Mouse (Mus musculus): Measurements from ENCODE around the gene Fastk. TPM values are rescaled to one million over a fixed set of nuclear protein-coding genes. Genes with fewer than 3 reads are reported as not detected.
"Not testable (repeated sequence)": the region's sequence is repeated elsewhere in the genome, so short reads cannot be mapped to it uniquely, and the experiment has no call there.

Gene Fastk
- total RNA-seq, 2 experiments from 2014 or later = 96.6 to 105 TPM

- intact Hi-C loops (cut with DNase I) = no loop called here
- DNase-seq (ENCODE audit: extremely low spot score in 1 of 2, low spot score in 2 of 2) = no peak
These were observed 43.1 kb downstream of the Fastk start for GRCm38 (mm10) chr5:24401969-24402368.

- no peak for DNase-seq (ENCODE audit: extremely low spot score in 1 of 2, low spot score in 2 of 2)
- intact Hi-C loops (cut with DNase I) = no loop called here
These were observed 44.0 kb downstream of the Fastk start for GRCm38 (mm10) chr5:24400911-24401605.

GRCm38 (mm10) chr5:24400362-24400761 lies 44.7 kb downstream of the Fastk start:
- DNase-seq (ENCODE audit: extremely low spot score in 1 of 2, low spot score in 2 of 2) = no peak
- intact Hi-C loops (cut with DNase I) = no loop called here

GRCm38 (mm10) chr5:24399686-24400085 lies 45.4 kb downstream of the Fastk start:
- intact Hi-C loops (cut with DNase I) = no loop called here

GRCm38 (mm10) chr5:24396254-24396653 lies 48.8 kb downstream of the Fastk start:
- intact Hi-C loops (cut with DNase I); DNase-seq (ENCODE audit: extremely low spot score in 1 of 2, low spot score in 2 of 2): not testable (repeated sequence)

More at GRCm38 (mm10) chr5:24399686-24400085, 45.4 kb downstream of the Fastk start:
- DNase-seq (ENCODE audit: extremely low spot score in 1 of 2, low spot score in 2 of 2) = no peak

GRCm38 (mm10) chr5:24394165-24394894 lies 50.8 kb downstream of the Fastk start:
- DNase-seq (ENCODE audit: extremely low spot score in 1 of 2, low spot score in 2 of 2) = peak; percentile 93 to 98
- intact Hi-C loops (cut with DNase I) = no loop called here

- intact Hi-C loops (cut with DNase I) = no loop called here
- peak; percentile 79 to 87 for DNase-seq (ENCODE audit: extremely low spot score in 1 of 2, low spot score in 2 of 2)
These were observed 51.6 kb downstream of the Fastk start, which contains the start of gene Abcb8 for GRCm38 (mm10) chr5:24393392-24393997. Abcb8 (plus strand) TSS chr5:24393663.

GRCm38 (mm10) chr5:24392724-24393123 lies 52.4 kb downstream of the Fastk start:
- intact Hi-C loops (cut with DNase I) = no loop called here

GRCm38 (mm10) chr5:24391864-24392263 lies 53.2 kb downstream of the Fastk start, which contains the start of gene Atg9b:
Atg9b (minus strand) TSS chr5:24392143.
- intact Hi-C loops (cut with DNase I) = no loop called here
- no peak for DNase-seq (ENCODE audit: extremely low spot score in 1 of 2, low spot score in 2 of 2)

More at GRCm38 (mm10) chr5:24392724-24393123, 52.4 kb downstream of the Fastk start:
- DNase-seq (ENCODE audit: extremely low spot score in 1 of 2, low spot score in 2 of 2) = no peak

GRCm38 (mm10) chr5:24389658-24390020 lies 55.4 kb downstream of the Fastk start:
- intact Hi-C loops (cut with DNase I) = no loop called here
- DNase-seq (ENCODE audit: extremely low spot score in 1 of 2, low spot score in 2 of 2) = no peak

GRCm38 (mm10) chr5:24389011-24389657 lies 56.0 kb downstream of the Fastk start:
- intact Hi-C loops (cut with DNase I) = no loop called here

More at GRCm38 (mm10) chr5:24389011-24389657, 56.0 kb downstream of the Fastk start:
- DNase-seq (ENCODE audit: extremely low spot score in 1 of 2, low spot score in 2 of 2) = peak in 1 of 2 experiments; percentile 61

Other genes with a start within 250 kb of the Fastk start
- gene Kcnh2, start 93.7 kb downstream of the Fastk start, total RNA-seq (2021) = 10 to 100 TPM; 17.0 to 19.3 TPM
- 10 to 100 TPM in 1 of 2 experiments, 1 to 10 TPM in 1; 8.8 to 10.1 TPM for gene Nos3, start 80.5 kb downstream of the Fastk start, total RNA-seq (2021)
- 1 to 10 TPM; 3.9 to 4.7 TPM for gene Atg9b, start 53.1 kb downstream of the Fastk start, total RNA-seq (2021)
- gene Abcb8, start 51.6 kb downstream of the Fastk start, total RNA-seq (2021) = 10 to 100 TPM; 53.3 to 56.0 TPM
- under 1 TPM in 1 of 2 experiments, not detected in 1; 0.19 TPM for gene Asic3, start 31.9 kb downstream of the Fastk start, total RNA-seq (2021)
- 100 to 1,000 TPM; 148 to 150 TPM for gene Cdk5, start 21.8 kb downstream of the Fastk start, total RNA-seq (2021)
- gene Slc4a2, start 21.4 kb downstream of the Fastk start, total RNA-seq (2021) = 10 to 100 TPM; 24.6 to 27.6 TPM
- 10 to 100 TPM; 29.1 to 29.4 TPM for gene Tmub1, start 2.6 kb upstream of the Fastk start, total RNA-seq (2021)
- 100 to 1,000 TPM; 488 to 490 TPM for gene Agap3, start 6.9 kb upstream of the Fastk start, total RNA-seq (2021)
- under 1 TPM; 0.18 to 0.26 TPM for gene Gbx1, start 81.9 kb upstream of the Fastk start, total RNA-seq (2021)
- gene Asb10, start 95.7 kb upstream of the Fastk start, total RNA-seq (2021) = under 1 TPM; 0.24 to 0.45 TPM
- not detected for gene 4931409K22Rik, start 111.5 kb upstream of the Fastk start, total RNA-seq (2021)
- gene Abcf2, start 132.2 kb upstream of the Fastk start, total RNA-seq (2021) = 10 to 100 TPM; 56.0 to 58.9 TPM
- 10 to 100 TPM; 55.9 to 59.7 TPM for gene Chpf2, start 141.5 kb upstream of the Fastk start, total RNA-seq (2021)
- 100 to 1,000 TPM; 125 to 134 TPM for gene Smarcd3, start 179.1 kb upstream of the Fastk start, total RNA-seq (2021)
- gene Nub1, start 240.2 kb upstream of the Fastk start, total RNA-seq (2021) = 10 to 100 TPM; 75.3 to 79.3 TPM

Measured in left cerebral cortex, postnatal 10 days (tissue).